Mouse (Mus musculus): ENCODE measurements around the gene Ptbp3. TPM values are rescaled to one million over a fixed set of nuclear protein-coding genes. Genes with fewer than 3 reads are reported as not detected.

Gene Ptbp3
- polyA plus RNA-seq, 1 experiment from 2014 or later: 64.3 TPM

GRCm38 (mm10) chr4:59555177-59555576 lies 6.0 kb upstream of the Ptbp3 start:
- H3K27me3 ChIP-seq (ENCODE audit: insufficient read depth, low read length): no peaks in the 10 kb centered on the region
- no peak for TF ChIP-seq CTCF (IDR thresholded peaks at IDR 0.05; ENCODE audit: low read depth)
- H3K27ac ChIP-seq: no peak overlapping the region
- ATAC-seq (replicated peaks; ENCODE audit: low FRiP score, low read depth): no peak
- no peak overlapping the region for H3K9ac ChIP-seq (ENCODE audit: low read depth, low read length)
- no peak overlapping the region for H3K4me3 ChIP-seq (replicated peaks; ENCODE audit: low read depth, low read length)
- no peak for DNase-seq (ENCODE audit: low spot score)
- no peak overlapping the region for H3K4me2 ChIP-seq (ENCODE audit: low read length)
- no peaks in the 10 kb centered on the region for H3K36me3 ChIP-seq (ENCODE audit: insufficient read depth, low read length)
- no peaks in the 10 kb centered on the region for H3K9me3 ChIP-seq (replicated peaks; ENCODE audit: low read length)
- no peaks in the 10 kb centered on the region for H3K4me1 ChIP-seq (replicated peaks; ENCODE audit: insufficient read depth, low read length)

- Histone ChIP-seq H3K4me1 (replicated peaks; ENCODE audit: insufficient read depth, low read length) (no peaks in the 10 kb centered on the region), H3K27me3 (ENCODE audit: insufficient read depth, low read length) (no peaks in the 10 kb centered on the region), H3K27ac (no peak overlapping the region), H3K9me3 (replicated peaks; ENCODE audit: low read length) (no peaks in the 10 kb centered on the region), H3K4me3 (replicated peaks; ENCODE audit: low read depth, low read length) (no peak overlapping the region), H3K4me2 (ENCODE audit: low read length) (no peak overlapping the region), H3K36me3 (ENCODE audit: insufficient read depth, low read length) (no peaks in the 10 kb centered on the region), H3K9ac (ENCODE audit: low read depth, low read length) (no peak overlapping the region)
- DNase-seq (ENCODE audit: low spot score) (no peak), ATAC-seq (replicated peaks; ENCODE audit: low FRiP score, low read depth) (no peak)
- WGBS: 45% methylated on average over 3 of the region's 3 CpGs
- no peak for TF ChIP-seq CTCF (IDR thresholded peaks at IDR 0.05; ENCODE audit: low read depth)
Observed at GRCm38 (mm10) chr4:59553576-59553975, 4.4 kb upstream of the Ptbp3 start.

GRCm38 (mm10) chr4:59552835-59553234 lies 3.7 kb upstream of the Ptbp3 start:
- DNase-seq (ENCODE audit: low spot score) (no peak), ATAC-seq (replicated peaks; ENCODE audit: low FRiP score, low read depth) (no peak)
- Histone ChIP-seq H3K4me2 (ENCODE audit: low read length) (no peak overlapping the region), H3K36me3 (ENCODE audit: insufficient read depth, low read length) (no peaks in the 10 kb centered on the region), H3K4me1 (replicated peaks; ENCODE audit: insufficient read depth, low read length) (no peaks in the 10 kb centered on the region), H3K4me3 (replicated peaks; ENCODE audit: low read depth, low read length) (no peak overlapping the region), H3K27me3 (ENCODE audit: insufficient read depth, low read length) (no peaks in the 10 kb centered on the region), H3K9ac (ENCODE audit: low read depth, low read length) (no peak overlapping the region), H3K27ac (no peak overlapping the region), H3K9me3 (replicated peaks; ENCODE audit: low read length) (no peaks in the 10 kb centered on the region)
- no peak for TF ChIP-seq CTCF (IDR thresholded peaks at IDR 0.05; ENCODE audit: low read depth)
- whole genome bisulfite sequencing: 76% methylated on average over 5 of the region's 5 CpGs

GRCm38 (mm10) chr4:59551901-59552300 lies 2.7 kb upstream of the Ptbp3 start:
- Histone ChIP-seq H3K36me3 (ENCODE audit: insufficient read depth, low read length) (no peaks in the 10 kb centered on the region), H3K9me3 (replicated peaks; ENCODE audit: low read length) (no peaks in the 10 kb centered on the region), H3K4me2 (ENCODE audit: low read length) (no peak overlapping the region), H3K27me3 (ENCODE audit: insufficient read depth, low read length) (no peaks in the 10 kb centered on the region), H3K27ac (no peak overlapping the region), H3K4me3 (replicated peaks; ENCODE audit: low read depth, low read length) (no peak overlapping the region), H3K9ac (ENCODE audit: low read depth, low read length) (no peak overlapping the region), H3K4me1 (replicated peaks; ENCODE audit: insufficient read depth, low read length) (0 out of 2 replicates have a peak, but pooled peaks cover under 1% of the 10 kb centered on the region)
- no peak for TF ChIP-seq CTCF (IDR thresholded peaks at IDR 0.05; ENCODE audit: low read depth)
- no peak for ATAC-seq (replicated peaks; ENCODE audit: low FRiP score, low read depth)
- DNase-seq (ENCODE audit: low spot score): no peak
- WGBS: 71% methylated on average over 1 of the region's 1 CpGs

GRCm38 (mm10) chr4:59549977-59550560 lies 905 bp upstream of the Ptbp3 start:
- Histone ChIP-seq H3K4me2 (ENCODE audit: low read length) (peak overlapping the region; percentile 84), H3K4me3 (replicated peaks; ENCODE audit: low read depth, low read length) (peak overlapping the region; percentile 74), H3K36me3 (ENCODE audit: insufficient read depth, low read length) (no peaks in the 10 kb centered on the region), H3K9ac (ENCODE audit: low read depth, low read length) (peak overlapping the region; percentile 81; the same call in 1 of the 2 replicates), H3K4me1 (replicated peaks; ENCODE audit: insufficient read depth, low read length) (peaks cover 7% of the 10 kb centered on the region; the same call in 1 of the 2 replicates), H3K9me3 (replicated peaks; ENCODE audit: low read length) (no peaks in the 10 kb centered on the region), H3K27me3 (ENCODE audit: insufficient read depth, low read length) (no peaks in the 10 kb centered on the region), H3K27ac (peak overlapping the region; percentile 97)
- DNase-seq (ENCODE audit: low spot score) (peak; percentile 35), ATAC-seq (replicated peaks; ENCODE audit: low FRiP score, low read depth) (no peak)
- no peak for TF ChIP-seq CTCF (IDR thresholded peaks at IDR 0.05; ENCODE audit: low read depth)
- 8% methylated on average over 11 of the region's 11 CpGs for WGBS

- DNase-seq (ENCODE audit: low spot score) (peak; percentile 66), ATAC-seq (replicated peaks; ENCODE audit: low FRiP score, low read depth) (peak; percentile 70)
- Histone ChIP-seq H3K4me3 (replicated peaks; ENCODE audit: low read depth, low read length) (peak overlapping the region; percentile 74), H3K27ac (peak overlapping the region; percentile 97), H3K4me2 (ENCODE audit: low read length) (peak overlapping the region; percentile 84), H3K27me3 (ENCODE audit: insufficient read depth, low read length) (no peaks in the 10 kb centered on the region), H3K4me1 (replicated peaks; ENCODE audit: insufficient read depth, low read length) (peaks cover 7% of the 10 kb centered on the region; the same call in 1 of the 2 replicates), H3K36me3 (ENCODE audit: insufficient read depth, low read length) (no peaks in the 10 kb centered on the region), H3K9ac (ENCODE audit: low read depth, low read length) (peak overlapping the region; percentile 89), H3K9me3 (replicated peaks; ENCODE audit: low read length) (no peaks in the 10 kb centered on the region)
- no peak for TF ChIP-seq CTCF (IDR thresholded peaks at IDR 0.05; ENCODE audit: low read depth)
- WGBS: under 1% methylated on average over 76 of the region's 83 CpGs
Observed at GRCm38 (mm10) chr4:59548560-59549174, 497 bp downstream of the Ptbp3 start.

Measured in kidney, postnatal 0 days (tissue).